ENCODE assay signal across 9 mouse cellular contexts in the genomic region with DNA sequence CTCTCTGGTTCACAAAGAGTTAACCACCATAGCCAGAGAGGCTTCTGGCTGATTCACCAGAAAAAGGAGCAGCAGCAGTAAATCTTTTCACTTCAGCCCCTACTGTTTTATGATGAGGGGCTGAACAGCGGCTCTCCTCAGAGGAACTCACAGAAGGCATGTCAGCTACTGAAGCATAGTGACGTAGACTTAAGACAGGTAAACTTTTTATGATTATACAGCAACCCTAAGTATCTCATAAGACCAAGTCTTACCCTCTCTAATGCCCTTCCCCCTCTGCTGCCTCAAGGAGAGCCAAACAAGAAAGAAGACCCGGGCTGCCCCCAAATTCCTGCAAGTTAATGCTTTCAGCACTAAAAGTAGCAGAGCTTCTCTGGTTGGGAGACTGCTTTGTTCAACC. TPM values are rescaled to one million over a fixed set of nuclear protein-coding genes. Genes with fewer than 3 reads are reported as not detected.
DNase-seq lines count a peak whose midpoint lies in the region; ATAC-seq and TF ChIP-seq lines count a peak whose summit lies in the region.
"Had no signal": no experiment of that assay in that cellular context is flagged by ENCODE, and none has a peak within 500 bp of the region (broad histone marks: within the 10 kb centered on the region; RNA-seq: fewer than 3 reads in every experiment).

No protein-coding gene starts in this region.

- no peak for ATAC-seq in heart, embryonic 13.5 days (ENCODE audit: extremely low read depth, insufficient number of reproducible peaks, low FRiP score, low TSS enrichment)
- ATAC-seq in heart, embryonic 12.5 days (ENCODE audit: insufficient number of reproducible peaks, low FRiP score): no peak
- ATAC-seq in neural tube, embryonic 11.5 days (ENCODE audit: insufficient read depth, low FRiP score, low TSS enrichment): peak; percentile 63
- ATAC-seq in neural tube, embryonic 15.5 days (ENCODE audit: low FRiP score): no peak
- ATAC-seq in intestine, postnatal 0 days: no peak
- ATAC-seq in erythroid progenitor cell, adult 5-6 weeks (replicated peaks; ENCODE audit: low FRiP score, poor library complexity, severe bottlenecking): no peak

- TF ChIP-seq CTCF in intestine, postnatal 0 days (IDR thresholded peaks at IDR 0.05; ENCODE audit: low read depth): no peak

- DNase-seq in neural tube, embryonic 11.5 days (ENCODE audit: low spot score): peak; percentile 31
- DNase-seq in urinary bladder, adult 2 months (ENCODE audit: low spot score): no peak
- no peak for DNase-seq in urinary bladder, adult 18-20 months (ENCODE audit: low spot score in 2 of 2)

- no peaks in the 10 kb centered on the region for H3K27me3 ChIP-seq in heart, embryonic 13.5 days (replicated peaks)
- H3K27me3 ChIP-seq in heart, embryonic 12.5 days (replicated peaks): no peaks in the 10 kb centered on the region
- H3K27me3 ChIP-seq in neural tube, embryonic 11.5 days (ENCODE audit: control insufficient read depth, insufficient read depth, low read length): no peaks in the 10 kb centered on the region
- no peaks in the 10 kb centered on the region for H3K27me3 ChIP-seq in neural tube, embryonic 15.5 days (replicated peaks)
- no peaks in the 10 kb centered on the region for H3K27me3 ChIP-seq in intestine, postnatal 0 days (replicated peaks; ENCODE audit: control insufficient read depth, insufficient read depth, low read length)

- peaks cover 14% of the 10 kb centered on the region for H3K4me1 ChIP-seq in heart, embryonic 13.5 days
- peaks cover 10% of the 10 kb centered on the region for H3K4me1 ChIP-seq in heart, embryonic 12.5 days (replicated peaks)
- H3K4me1 ChIP-seq in neural tube, embryonic 11.5 days (ENCODE audit: control insufficient read depth, insufficient read depth, low read length): peaks cover 12% of the 10 kb centered on the region
- H3K4me1 ChIP-seq in neural tube, embryonic 15.5 days: peaks cover 16% of the 10 kb centered on the region
- H3K4me1 ChIP-seq in intestine, postnatal 0 days (replicated peaks; ENCODE audit: control insufficient read depth, insufficient read depth, low read length): no peaks in the 10 kb centered on the region

- H3K9ac ChIP-seq in heart, embryonic 13.5 days: no peak overlapping the region
- no peak overlapping the region for H3K9ac ChIP-seq in heart, embryonic 12.5 days
- no peak overlapping the region for H3K9ac ChIP-seq in neural tube, embryonic 11.5 days (ENCODE audit: low read length)
- H3K9ac ChIP-seq in neural tube, embryonic 15.5 days (replicated peaks): no peak overlapping the region
- no peak overlapping the region for H3K9ac ChIP-seq in intestine, postnatal 0 days (ENCODE audit: low read depth, low read length)

- H3K4me3 ChIP-seq in heart, embryonic 13.5 days: no peak overlapping the region
- no peak overlapping the region for H3K4me3 ChIP-seq in heart, embryonic 12.5 days
- no peak overlapping the region for H3K4me3 ChIP-seq in neural tube, embryonic 11.5 days (ENCODE audit: low read depth, low read length)
- no peak overlapping the region for H3K4me3 ChIP-seq in neural tube, embryonic 15.5 days (replicated peaks)
- no peak overlapping the region for H3K4me3 ChIP-seq in intestine, postnatal 0 days (ENCODE audit: low read depth, low read length)

- no peaks in the 10 kb centered on the region for H3K9me3 ChIP-seq in heart, embryonic 13.5 days
- no peaks in the 10 kb centered on the region for H3K9me3 ChIP-seq in heart, embryonic 12.5 days (replicated peaks)
- no peaks in the 10 kb centered on the region for H3K9me3 ChIP-seq in neural tube, embryonic 11.5 days (ENCODE audit: control insufficient read depth, low read length)
- H3K9me3 ChIP-seq in neural tube, embryonic 15.5 days (replicated peaks): no peaks in the 10 kb centered on the region
- no peaks in the 10 kb centered on the region for H3K9me3 ChIP-seq in intestine, postnatal 0 days (ENCODE audit: control insufficient read depth)

- 31% methylated on average over 3 of the region's 3 CpGs for WGBS in heart, embryonic 13.5 days
- WGBS in heart, embryonic 12.5 days: 18% methylated on average over 3 of the region's 3 CpGs
- 3% methylated on average over 3 of the region's 3 CpGs for WGBS in neural tube, embryonic 11.5 days
- WGBS in neural tube, embryonic 15.5 days: 3% methylated on average over 3 of the region's 3 CpGs
- 15% methylated on average over 3 of the region's 3 CpGs for WGBS in intestine, postnatal 0 days

- H3K36me3 ChIP-seq in heart, embryonic 13.5 days: no peaks in the 10 kb centered on the region
- no peaks in the 10 kb centered on the region for H3K36me3 ChIP-seq in heart, embryonic 12.5 days
- no peaks in the 10 kb centered on the region for H3K36me3 ChIP-seq in neural tube, embryonic 11.5 days (ENCODE audit: control insufficient read depth, insufficient read depth, low read length)
- no peaks in the 10 kb centered on the region for H3K36me3 ChIP-seq in neural tube, embryonic 15.5 days
- no peaks in the 10 kb centered on the region for H3K36me3 ChIP-seq in intestine, postnatal 0 days (ENCODE audit: control insufficient read depth, insufficient read depth)

- no peak overlapping the region for H3K27ac ChIP-seq in heart, embryonic 13.5 days (replicated peaks)
- H3K27ac ChIP-seq in heart, embryonic 12.5 days (ENCODE audit: poor library complexity, severe bottlenecking): no peak overlapping the region
- no peak overlapping the region for H3K27ac ChIP-seq in neural tube, embryonic 11.5 days (ENCODE audit: low read depth, low read length)
- H3K27ac ChIP-seq in neural tube, embryonic 15.5 days (replicated peaks): no peak overlapping the region
- H3K27ac ChIP-seq in intestine, postnatal 0 days (ENCODE audit: low read depth, low read length): no peak overlapping the region

- 0 out of 2 replicates have a peak overlapping the region, but pooled peaks have one; percentile 19 for H3K4me2 ChIP-seq in heart, embryonic 13.5 days
- H3K4me2 ChIP-seq in heart, embryonic 12.5 days: no peak overlapping the region
- no peak overlapping the region for H3K4me2 ChIP-seq in neural tube, embryonic 11.5 days (ENCODE audit: low read depth)
- H3K4me2 ChIP-seq in neural tube, embryonic 15.5 days: no peak overlapping the region
- peak overlapping the region; percentile 27; the same call in 1 of the 2 replicates for H3K4me2 ChIP-seq in intestine, postnatal 0 days (replicated peaks; ENCODE audit: low read depth)
- H3K4me2 ChIP-seq: liver, embryonic 11.5 days had no signal

RNA-seq across cellular contexts. Expression of a gene that starts 54.2 kb away (rescaled TPM):
- polyA plus RNA-seq in heart, embryonic 13.5 days (2015; fragmentation: Nextera tagmentation; extraction: Ambion mirVana): 248 and 263 TPM in 2 replicates
- polyA plus RNA-seq in heart, embryonic 12.5 days (2016; fragmentation: Nextera tagmentation; extraction: Ambion mirVana): 280 and 281 TPM in 2 replicates
- 389 and 409 TPM in 2 replicates for polyA plus RNA-seq in neural tube, embryonic 11.5 days (2014; fragmentation: Nextera tagmentation; extraction: Ambion mirVana)
- polyA plus RNA-seq in neural tube, embryonic 15.5 days (2015; fragmentation: Nextera tagmentation; extraction: Ambion mirVana): 42.1 and 74.2 TPM in 2 replicates
- polyA plus RNA-seq in intestine, postnatal 0 days (2015; fragmentation: Nextera tagmentation; extraction: Ambion mirVana): 36.9 and 37.4 TPM in 2 replicates
- 3.9 and 4.0 TPM in 2 replicates for polyA plus RNA-seq in urinary bladder, adult 2 months (2012; rRNA removed)
- 647 and 687 TPM in 2 replicates for total RNA-seq in erythroid progenitor cell, adult 5-6 weeks (2015; ENCODE audit: low replicate concordance)
- 662 and 846 TPM in 2 replicates for total RNA-seq in erythroid progenitor cell, adult 5-6 weeks (2017; ENCODE audit: low replicate concordance)

Comparison
In these comparisons a context has a peak if more than half of its experiments do, and no peak if none do; other contexts are left out.
1. H3K4me2 ChIP-seq: peak in heart, embryonic 13.5 days (single experiment) and intestine, postnatal 0 days (single experiment); none in heart, embryonic 12.5 days (single experiment), neural tube, embryonic 11.5 days (single experiment) and neural tube, embryonic 15.5 days (single experiment).